ENCODE assay signal across 25 mouse cellular contexts in the genomic region with DNA sequence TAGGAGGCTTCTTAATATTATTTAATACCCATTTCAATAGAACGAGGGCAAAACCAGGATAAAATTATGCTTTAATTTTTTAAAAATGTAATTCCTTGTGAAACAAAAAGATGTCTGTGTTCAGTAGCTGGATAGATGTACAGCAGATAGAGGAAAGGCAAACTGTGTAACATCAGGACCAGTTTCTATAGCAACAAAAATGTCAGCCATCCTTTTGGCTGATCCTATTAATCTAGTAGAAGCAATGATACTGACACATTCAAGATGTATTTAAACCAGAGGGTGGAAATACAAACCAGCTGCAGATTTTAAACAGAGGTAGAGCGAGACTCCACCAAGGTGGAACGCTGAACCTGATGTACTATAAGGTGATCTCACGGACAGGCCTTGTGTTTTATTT.
DNase-seq lines count a peak whose midpoint lies in the region; ATAC-seq and TF ChIP-seq lines count a peak whose summit lies in the region.
"Had no signal": no experiment of that assay in that cellular context is flagged by ENCODE, and none has a peak within 500 bp of the region (broad histone marks: within the 10 kb centered on the region; RNA-seq: fewer than 3 reads in every experiment).

No protein-coding gene starts in this region.

- TF ChIP-seq CTCF in forebrain, postnatal 0 days (IDR thresholded peaks at IDR 0.05; ENCODE audit: low read depth), result no peak
- no peak for TF ChIP-seq CTCF in left cerebral cortex, adult 2 months (IDR thresholded peaks at IDR 0.05)
- TF ChIP-seq CTCF in brain, embryonic 14.5 days (IDR thresholded peaks at IDR 0.05; ENCODE audit: borderline replicate concordance, extremely low read depth, insufficient read depth, insufficient read length), result no peak

- no peak for TF ChIP-seq POLR2A in brain, embryonic 14.5 days (IDR thresholded peaks at IDR 0.05; ENCODE audit: borderline replicate concordance, extremely low read depth, insufficient read depth, insufficient read length, poor library complexity, severe bottlenecking)

- H3K4me1 ChIP-seq in forebrain, postnatal 0 days (ENCODE audit: insufficient read depth), result peaks cover 18% of the 10 kb centered on the region
- H3K4me1 ChIP-seq in forebrain, embryonic 12.5 days, result peaks cover 10% of the 10 kb centered on the region
- peaks cover 29% of the 10 kb centered on the region for H3K4me1 ChIP-seq in midbrain, embryonic 15.5 days
- H3K4me1 ChIP-seq: limb, embryonic 12.5 days had no signal

- H3K27ac ChIP-seq in forebrain, postnatal 0 days (ENCODE audit: low read depth, low read length), result peak overlapping the region; percentile 66
- no peak overlapping the region for H3K27ac ChIP-seq in forebrain, embryonic 12.5 days
- H3K27ac ChIP-seq in left cerebral cortex, adult 2 months, result peak overlapping the region; percentile 29
- H3K27ac ChIP-seq in midbrain, embryonic 15.5 days, result peak overlapping the region; percentile 71
- H3K27ac ChIP-seq: limb, embryonic 12.5 days; midbrain, embryonic 12.5 days had no signal

- H3K9ac ChIP-seq in forebrain, postnatal 0 days, result no peak overlapping the region
- no peak overlapping the region for H3K9ac ChIP-seq in forebrain, embryonic 12.5 days
- H3K9ac ChIP-seq in midbrain, embryonic 15.5 days, result no peak overlapping the region
- H3K9ac ChIP-seq: limb, embryonic 12.5 days; liver, postnatal 0 days; midbrain, embryonic 12.5 days had no signal

- no peaks in the 10 kb centered on the region for H3K36me3 ChIP-seq in forebrain, postnatal 0 days (ENCODE audit: insufficient read depth)
- H3K36me3 ChIP-seq in forebrain, embryonic 12.5 days (replicated peaks), result no peaks in the 10 kb centered on the region
- H3K36me3 ChIP-seq in midbrain, embryonic 15.5 days (replicated peaks), result no peaks in the 10 kb centered on the region
- H3K36me3 ChIP-seq: G1E; limb, embryonic 12.5 days; midbrain, embryonic 12.5 days had no signal

- no peak overlapping the region for H3K4me3 ChIP-seq in forebrain, postnatal 0 days (ENCODE audit: low read depth, low read length)
- H3K4me3 ChIP-seq in forebrain, embryonic 12.5 days (replicated peaks), result no peak overlapping the region
- H3K4me3 ChIP-seq in left cerebral cortex, adult 2 months, result no peak overlapping the region
- H3K4me3 ChIP-seq in midbrain, embryonic 15.5 days, result no peak overlapping the region
- H3K4me3 ChIP-seq: limb, embryonic 12.5 days; midbrain, embryonic 12.5 days had no signal

- intact Hi-C loops in left cerebral cortex, adult 2 months (cut with DNase I), result no loop called here
- intact Hi-C loops in left cerebral cortex, postnatal 36 days (cut with DNase I), result no loop called here

- ATAC-seq in forebrain, postnatal 0 days, result peak; percentile 60
- no peak for ATAC-seq in forebrain, embryonic 12.5 days (ENCODE audit: low FRiP score)
- ATAC-seq in midbrain, embryonic 15.5 days (replicated peaks), result 0 out of 2 replicates have a peak, but pooled peaks have one; percentile 57
- ATAC-seq in cerebellum, adult (ENCODE audit: insufficient number of reproducible peaks, low FRiP score, low TSS enrichment), result no peak
- ATAC-seq: intestine, postnatal 0 days; liver, postnatal 0 days; Patski had no signal

- DNase-seq in forebrain, postnatal 0 days, result peak; percentile 43
- DNase-seq in left cerebral cortex, adult 2 months (ENCODE audit: extremely low spot score in 1 of 2, low spot score in 2 of 2), result no peak
- DNase-seq in left cerebral cortex, postnatal 36 days (ENCODE audit: low spot score in 2 of 2), result no peak
- DNase-seq in brain, embryonic 14.5 days (ENCODE audit: low read depth), result peak; percentile 68
- DNase-seq: adrenal gland, postnatal 36 days; B cell, adult 2 months; cerebellum, adult 18-20 months; cerebellum, postnatal 25 days; kidney, postnatal 25 days; layer of hippocampus, adult 9-11 months; liver, postnatal 0 days; lung, postnatal 10 days; thymus, adult 18-20 months; thymus, postnatal 36 days had no signal

- H3K4me2 ChIP-seq in forebrain, postnatal 0 days (ENCODE audit: low read depth), result no peak overlapping the region
- no peak overlapping the region for H3K4me2 ChIP-seq in forebrain, embryonic 12.5 days
- H3K4me2 ChIP-seq in midbrain, embryonic 15.5 days, result no peak overlapping the region
- H3K4me2 ChIP-seq: heart, embryonic 11.5 days; limb, embryonic 12.5 days; liver, embryonic 11.5 days; midbrain, embryonic 12.5 days had no signal

- no peaks in the 10 kb centered on the region for H3K9me3 ChIP-seq in forebrain, postnatal 0 days (ENCODE audit: low read length)
- H3K9me3 ChIP-seq in forebrain, embryonic 12.5 days, result no peaks in the 10 kb centered on the region
- H3K9me3 ChIP-seq in midbrain, embryonic 15.5 days, result no peaks in the 10 kb centered on the region
- H3K9me3 ChIP-seq: limb, embryonic 12.5 days; midbrain, embryonic 12.5 days had no signal

- 79% methylated on average over 4 of the region's 4 CpGs for WGBS in forebrain, postnatal 0 days
- WGBS in forebrain, embryonic 12.5 days, result 92% methylated on average over 4 of the region's 4 CpGs
- WGBS in midbrain, embryonic 15.5 days, result 67% methylated on average over 4 of the region's 4 CpGs

- H3K27me3 ChIP-seq in forebrain, postnatal 0 days (ENCODE audit: insufficient read depth, low read length), result no peaks in the 10 kb centered on the region
- H3K27me3 ChIP-seq in forebrain, embryonic 12.5 days, result peaks cover 4% of the 10 kb centered on the region; the same call in 1 of the 2 replicates
- H3K27me3 ChIP-seq in midbrain, embryonic 15.5 days (replicated peaks), result no peaks in the 10 kb centered on the region
- H3K27me3 ChIP-seq: CH12.LX; limb, embryonic 12.5 days; midbrain, embryonic 12.5 days; Patski had no signal

Comparison
In these comparisons a context has a peak if more than half of its experiments do, and no peak if none do; other contexts are left out.
1. ATAC-seq: peak in forebrain, postnatal 0 days (single experiment) and midbrain, embryonic 15.5 days (single experiment); none in forebrain, embryonic 12.5 days (single experiment) and cerebellum, adult (single experiment).
2. DNase-seq: peak in forebrain, postnatal 0 days (single experiment) and brain, embryonic 14.5 days (single experiment); none in left cerebral cortex, adult 2 months (0 of 2) and left cerebral cortex, postnatal 36 days (0 of 2).